Mouse (Mus musculus) liver, adult 2 months (tissue): ENCODE data around the gene Adm2.

Experiments used
- CTCF ChIP-seq: fragments of 200-500 bp; IDR thresholded peaks from 2 replicates; pipeline ENCODE4 v1.5.1; 2011; ENCODE audit warnings: low read depth, low read length, control low read depth
- POLR2A ChIP-seq: fragments of 200-500 bp; IDR thresholded peaks from 2 replicates; pipeline ENCODE4 v1.6.1; 2011; ENCODE audit warnings: low read length, control low read depth; ENCODE audit not compliant: insufficient read depth; ENCODE audit errors: extremely low read depth

DNA sequence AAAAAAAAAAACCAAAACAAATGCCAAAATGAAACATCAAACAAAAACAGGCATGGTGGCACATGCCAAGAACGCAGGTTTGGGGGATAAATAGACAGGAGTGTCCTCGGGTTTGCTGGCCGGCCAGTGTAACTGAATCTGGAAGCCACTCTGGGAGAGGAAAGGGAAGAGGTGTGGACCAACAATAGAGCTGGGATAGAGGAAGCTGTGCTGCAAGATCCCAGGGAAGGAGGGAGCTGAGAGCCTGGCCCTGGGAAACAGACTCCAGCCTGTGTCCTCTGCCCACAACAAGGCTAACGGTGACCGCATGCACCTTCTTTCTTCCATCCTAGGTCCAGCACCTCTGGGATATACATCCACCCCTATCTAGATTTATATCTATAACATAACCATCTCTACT lies 27.9 kb downstream of the Adm2 start:
- no peak for TF ChIP-seq POLR2A
- no peak for TF ChIP-seq CTCF
